Mouse (Mus musculus): Measurements from ENCODE around the gene Gng4.
"Not testable (repeated sequence)": the region's sequence is repeated elsewhere in the genome, so short reads cannot be mapped to it uniquely, and the experiment has no call there.

The Gng4 gene

DNA sequence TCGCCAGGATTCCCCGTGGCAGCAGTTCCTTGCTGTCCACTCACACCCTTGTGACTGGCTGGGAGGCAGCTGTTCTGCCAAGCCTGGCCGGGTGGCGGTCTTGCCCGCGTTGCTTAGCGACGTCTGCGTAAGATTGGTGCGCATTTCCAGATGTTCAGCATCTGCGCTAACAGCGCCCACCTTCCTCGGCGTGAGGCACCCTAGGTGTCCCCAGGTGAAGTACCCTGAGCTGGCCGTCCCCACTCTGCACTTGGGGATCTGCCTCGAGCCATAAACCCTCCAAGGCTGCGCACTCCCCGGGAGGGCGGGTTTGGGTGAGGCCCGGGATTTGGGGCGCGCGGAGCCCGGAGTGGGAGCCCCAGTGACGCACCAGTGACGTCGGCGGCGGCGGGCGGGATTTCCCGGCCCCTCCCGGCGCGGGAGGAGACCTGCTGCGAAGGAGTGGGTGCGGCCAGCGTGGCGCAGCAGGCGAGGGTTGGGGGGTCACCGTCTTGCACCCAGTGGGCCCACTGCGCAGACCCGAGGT, at the start of gene Gng4:
Gene Gng4 (plus strand): TSS at position 166 of the 526 bp plus-strand sequence.
- no peak for DNase-seq (ENCODE audit: low spot score)

DNA sequence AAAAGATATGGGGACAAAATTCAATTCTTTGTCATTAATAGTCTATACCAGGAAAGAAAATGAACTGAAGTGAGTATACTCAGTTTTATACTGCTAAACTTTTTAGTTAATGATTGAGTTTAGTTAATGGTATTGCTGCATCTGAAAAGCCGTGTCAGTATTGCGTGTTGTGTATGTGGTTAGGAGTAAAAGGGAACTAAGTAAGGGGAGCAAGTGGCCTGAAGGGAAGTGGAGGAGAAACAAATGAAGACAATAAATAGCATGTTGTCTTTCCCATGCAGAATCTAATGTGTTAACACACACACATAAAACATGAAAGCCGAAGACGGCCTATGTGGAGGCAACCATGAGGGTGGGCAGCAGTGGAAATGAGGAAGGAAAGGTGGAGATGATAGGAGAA, 44.6 kb upstream of the Gng4 start:
- DNase-seq (ENCODE audit: low spot score): no peak

DNA sequence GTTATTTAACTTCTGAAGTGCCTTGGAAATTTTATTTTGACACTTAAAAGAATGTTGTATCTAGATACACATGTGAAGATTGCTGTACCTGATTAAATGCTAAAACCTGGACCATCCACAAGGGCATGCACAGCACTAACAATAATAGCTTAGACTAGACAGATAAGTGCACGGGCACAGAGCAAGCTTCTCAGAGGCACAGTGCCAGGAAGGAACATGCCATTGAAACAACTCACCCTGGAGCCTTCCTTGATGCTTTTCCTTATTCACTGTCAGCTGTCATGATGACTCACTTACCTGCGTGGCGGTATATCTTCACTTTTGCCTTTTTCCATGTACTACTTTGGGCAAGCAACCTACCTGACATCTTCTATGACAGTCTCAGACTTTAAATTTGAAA, 37.9 kb upstream of the Gng4 start:
- no peak for DNase-seq (ENCODE audit: low spot score)

DNA sequence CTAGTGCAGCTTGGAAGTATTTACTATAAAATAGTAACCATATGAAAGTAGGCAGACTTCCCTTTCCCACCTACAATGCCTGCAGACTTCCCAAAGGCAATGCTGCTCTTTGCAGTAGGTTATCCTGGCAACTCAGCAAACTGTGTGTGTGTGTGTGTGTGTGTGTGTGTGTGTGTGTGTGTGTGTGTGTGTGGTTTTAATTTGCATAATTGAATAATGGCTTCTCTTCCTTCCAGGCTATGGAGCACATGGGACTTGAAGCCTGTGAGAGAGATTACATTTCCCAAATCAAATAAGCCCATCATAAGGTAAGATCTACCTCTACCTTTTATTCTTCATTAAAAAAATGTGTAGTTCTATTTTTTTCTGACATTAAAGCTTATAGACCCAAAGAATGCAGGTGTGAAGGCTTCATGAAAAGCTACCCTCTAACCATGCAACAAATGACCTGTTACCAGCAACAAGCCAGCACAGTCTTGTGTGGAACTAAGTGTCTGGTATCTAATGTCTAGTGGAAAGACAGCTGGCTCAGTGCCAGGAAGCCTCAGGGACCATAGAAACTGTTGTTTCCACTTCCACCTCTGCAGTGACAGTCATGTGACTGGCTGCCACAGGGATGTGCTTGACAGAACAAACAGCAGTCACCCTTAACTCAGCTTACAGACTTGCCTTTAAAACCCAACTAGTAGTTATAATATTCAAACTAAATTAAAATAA, 7.9 kb upstream of the Gng4 start:
- DNase-seq (ENCODE audit: low spot score): peak; percentile 3

DNA sequence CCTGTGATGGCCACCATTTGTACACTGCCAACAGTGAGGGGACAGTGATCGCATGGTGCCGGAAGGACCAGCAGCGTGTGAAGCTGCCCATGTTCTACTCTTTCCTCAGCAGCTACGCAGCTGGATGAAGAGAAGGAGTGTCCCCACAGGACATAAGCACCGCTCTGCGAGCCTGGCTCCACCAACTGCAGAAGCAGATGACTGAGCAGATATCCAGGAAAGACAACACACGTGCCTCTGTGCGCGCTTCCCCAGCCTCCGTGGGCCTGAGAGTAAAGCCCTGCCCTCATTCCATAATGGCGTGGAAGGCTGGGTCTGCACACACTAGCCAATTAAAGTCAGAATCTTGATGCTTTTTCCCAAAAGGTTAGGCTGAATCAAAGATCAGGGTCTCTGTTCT, 6.8 kb upstream of the Gng4 start:
- DNase-seq (ENCODE audit: low spot score): no peak

DNA sequence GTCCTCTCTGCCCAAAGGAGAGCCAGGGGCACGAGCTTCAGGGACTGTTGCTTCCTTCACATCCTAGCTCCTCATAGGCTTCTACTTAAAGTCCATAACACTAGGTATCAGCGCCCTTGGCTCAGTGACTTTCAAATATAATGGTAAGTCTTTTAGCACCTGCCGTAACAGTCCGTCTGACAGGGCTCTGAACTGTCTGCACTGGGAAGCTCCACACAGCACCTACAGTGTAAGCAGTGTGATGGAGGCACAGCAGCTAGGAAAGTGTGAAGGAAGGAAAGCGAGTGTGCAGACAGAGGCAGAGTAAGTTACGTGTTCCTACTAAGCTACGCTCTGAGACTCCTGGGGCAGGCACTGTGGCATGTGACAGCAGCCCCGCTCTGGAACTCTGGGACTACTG, 6.2 kb upstream of the Gng4 start:
- DNase-seq (ENCODE audit: low spot score): no peak

DNA sequence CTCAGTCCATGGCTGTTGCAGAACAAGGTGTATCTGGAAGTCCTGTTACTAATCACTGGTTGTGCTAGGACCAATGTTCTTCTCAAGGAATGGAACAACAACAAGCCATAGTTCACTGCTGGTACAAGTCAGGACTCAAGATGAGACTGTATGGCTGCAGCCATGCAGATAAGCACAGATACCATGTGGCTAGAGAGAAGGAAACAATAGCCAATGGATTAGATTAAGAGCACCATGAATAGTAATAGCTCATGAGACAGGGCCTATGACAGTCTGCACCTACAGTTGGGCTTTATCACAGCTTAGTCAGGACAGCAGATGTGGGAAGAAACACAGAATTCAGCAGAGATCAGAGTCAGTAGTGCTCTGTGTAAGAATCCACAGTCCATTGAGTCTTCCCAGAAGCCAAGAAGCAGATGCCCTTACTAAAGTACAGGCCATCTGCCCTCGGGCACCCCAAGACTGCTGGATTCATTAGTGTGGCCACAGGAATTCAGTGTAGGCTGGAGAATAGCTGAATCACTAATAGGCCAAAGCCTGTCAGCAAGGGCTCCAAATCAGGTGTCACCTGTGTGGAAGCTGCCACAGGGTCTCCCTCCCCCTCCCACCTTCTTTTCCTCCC, 4.9 kb upstream of the Gng4 start:
- no peak for DNase-seq (ENCODE audit: low spot score)

DNA sequence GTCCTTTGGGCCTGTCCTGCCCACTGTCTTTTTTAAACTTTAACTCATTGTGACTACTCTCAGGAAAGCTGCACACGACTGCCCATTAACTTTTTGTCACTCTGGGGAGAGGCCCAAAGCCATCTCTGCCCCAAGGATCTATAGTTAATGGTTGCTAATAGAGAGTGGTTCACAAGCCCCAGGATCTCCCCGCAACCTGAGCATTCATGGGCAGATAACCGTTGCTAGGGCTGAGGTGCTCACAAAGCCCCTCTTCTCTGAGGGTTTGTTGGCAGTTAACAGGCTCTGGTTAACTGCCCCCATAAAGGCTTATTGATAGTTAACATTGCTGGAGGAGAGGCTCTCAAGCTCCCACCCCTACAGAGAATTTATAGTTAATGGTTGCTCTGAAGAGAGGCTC, 3.6 kb upstream of the Gng4 start:
- no peak for DNase-seq (ENCODE audit: low spot score)

DNA sequence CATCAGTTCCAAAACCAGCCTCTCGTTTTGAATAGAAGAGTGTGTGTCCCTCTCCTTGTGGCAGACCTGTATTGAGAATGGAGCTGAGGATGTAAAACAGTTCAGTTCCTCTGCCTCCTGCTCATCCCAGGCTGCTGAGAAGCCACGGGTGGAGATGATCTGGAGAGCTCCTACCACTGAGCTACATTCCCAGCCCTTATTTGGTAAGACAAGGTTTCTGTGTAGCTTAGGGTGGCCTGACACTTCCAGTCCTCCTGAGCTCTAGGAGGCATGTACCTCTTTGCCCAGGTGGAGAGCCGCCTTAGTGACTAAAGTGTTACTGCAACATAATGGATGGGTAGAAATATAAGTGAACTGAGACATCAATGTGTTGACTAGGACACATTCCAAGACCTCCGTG, 2.8 kb upstream of the Gng4 start:
- no peak for DNase-seq (ENCODE audit: low spot score)

DNA sequence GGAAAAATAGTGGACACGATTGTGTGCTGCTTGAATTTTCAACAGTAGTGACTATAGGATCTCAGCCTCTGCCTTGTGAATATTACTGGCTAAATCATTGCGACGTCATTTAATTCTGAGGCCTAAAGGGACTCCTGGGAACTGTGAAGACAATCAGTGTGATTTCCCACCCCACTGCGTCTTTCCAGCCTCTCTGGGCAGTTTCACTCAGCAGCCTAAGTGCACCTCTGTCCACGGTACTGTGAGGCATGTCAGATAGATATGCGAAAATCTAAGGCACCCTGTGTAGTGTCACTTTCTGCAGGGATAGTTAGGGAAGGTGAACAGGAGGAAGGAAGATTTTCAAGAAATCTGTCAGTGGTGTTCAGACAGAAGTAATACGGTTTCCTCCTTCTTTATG, 563 bp upstream of the Gng4 start:
- DNase-seq (ENCODE audit: low spot score): no peak

DNA sequence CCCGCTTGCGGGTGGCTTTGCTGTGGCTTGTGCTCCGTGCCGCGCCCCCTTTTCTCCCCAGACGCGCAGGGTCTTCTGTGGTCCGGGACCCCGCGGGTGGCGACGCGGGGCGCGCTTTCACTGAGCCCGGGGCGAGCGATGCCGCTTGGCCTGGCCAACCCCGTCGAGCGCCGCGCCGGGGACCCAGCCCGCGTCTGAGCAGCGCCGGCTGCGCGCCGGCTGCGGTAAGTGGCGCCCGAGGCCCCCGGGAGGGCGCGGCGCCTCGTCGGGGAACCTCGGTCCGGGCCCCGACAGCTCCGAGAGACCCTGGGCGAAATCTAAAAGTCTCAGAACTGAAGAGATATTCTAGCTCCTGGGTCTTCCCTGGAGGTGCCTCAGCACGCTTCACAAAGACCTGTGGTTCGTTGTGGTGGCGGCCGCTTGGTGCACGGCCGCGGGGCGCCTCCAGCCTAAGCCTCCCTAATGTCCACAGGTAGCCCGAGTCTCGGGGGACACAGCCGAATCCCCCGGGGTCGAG, 619 bp downstream of the Gng4 start:
- no peak for DNase-seq (ENCODE audit: low spot score)

DNA sequence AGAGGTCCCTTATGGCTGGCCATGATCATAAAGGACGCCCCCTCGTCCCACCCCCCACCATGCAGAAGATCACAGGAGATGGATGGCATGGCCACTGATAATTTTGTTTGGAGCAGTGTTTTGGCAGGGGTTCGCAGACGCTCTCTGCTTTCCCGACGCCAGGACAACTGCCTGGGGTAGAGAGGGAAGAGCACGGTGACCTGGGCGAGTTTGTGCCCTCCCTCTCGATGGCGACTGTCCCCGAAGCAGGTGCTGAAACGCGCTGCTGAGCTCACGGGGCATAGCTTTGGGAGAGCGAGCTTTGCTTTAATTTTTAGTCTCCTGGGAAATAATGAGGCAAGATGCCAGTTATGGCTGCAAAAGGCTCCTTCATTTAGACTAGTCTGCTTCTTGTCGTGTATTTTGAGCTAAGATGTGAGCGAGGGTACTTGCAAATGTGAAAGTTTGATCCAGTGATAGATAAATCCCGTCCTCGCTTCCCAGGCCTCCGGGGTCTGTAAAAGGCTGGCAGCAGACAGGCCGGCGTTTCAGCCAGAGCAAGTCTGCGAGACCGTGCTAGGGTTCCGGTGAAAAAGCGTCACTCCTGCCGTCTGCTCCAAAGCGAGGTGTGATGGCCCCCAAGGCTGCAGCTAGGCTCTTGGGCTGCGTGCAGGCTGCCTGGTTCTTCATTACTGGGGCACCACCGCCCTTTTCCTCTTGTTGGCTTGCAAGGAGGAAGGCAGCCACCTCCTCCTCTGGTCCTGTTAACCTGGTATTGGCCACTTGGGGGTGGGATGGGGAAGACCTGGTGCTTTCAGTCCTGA, 1.3 kb downstream of the Gng4 start:
- DNase-seq (ENCODE audit: low spot score): peak; percentile 12

DNA sequence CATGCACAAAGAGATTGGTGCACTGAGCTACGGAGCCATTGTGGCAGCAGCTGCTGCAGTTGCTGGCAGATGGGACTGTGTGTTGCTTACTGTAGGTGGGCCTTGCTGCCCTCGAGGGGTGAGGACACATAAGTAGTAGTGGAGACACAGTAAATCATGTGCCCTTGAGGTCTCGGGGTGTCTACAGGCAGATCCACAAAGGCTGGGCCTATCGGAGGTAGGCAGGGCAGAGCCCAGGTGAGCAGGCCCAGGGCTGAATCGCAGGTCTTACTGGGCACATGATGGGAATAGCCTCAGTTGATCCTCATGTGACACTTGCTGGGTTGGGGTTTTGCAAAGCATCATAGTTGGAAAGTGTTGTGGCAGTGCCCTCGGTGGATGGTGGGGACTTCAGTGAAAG, 3.1 kb downstream of the Gng4 start:
- DNase-seq (ENCODE audit: low spot score): no peak

DNA sequence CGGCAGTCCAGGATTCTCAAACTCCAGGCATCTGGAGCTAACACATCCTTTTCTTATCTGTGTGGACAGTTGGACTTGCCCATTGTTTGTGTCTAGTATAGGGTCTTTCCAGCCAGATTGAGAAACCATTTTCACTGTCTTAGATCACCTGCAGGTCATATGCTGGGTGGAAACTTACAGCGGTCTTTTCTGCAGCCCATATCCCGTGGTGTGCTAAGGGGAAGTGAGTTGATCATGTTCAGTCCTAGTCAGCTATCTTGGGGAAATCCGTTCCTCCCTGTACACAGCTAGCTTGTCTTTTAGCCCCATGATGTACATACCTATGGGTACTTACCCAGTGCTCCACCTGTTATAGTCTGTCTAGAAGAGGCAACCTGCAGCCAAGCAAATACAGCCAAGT, 4.2 kb downstream of the Gng4 start:
- DNase-seq (ENCODE audit: low spot score): no peak

DNA sequence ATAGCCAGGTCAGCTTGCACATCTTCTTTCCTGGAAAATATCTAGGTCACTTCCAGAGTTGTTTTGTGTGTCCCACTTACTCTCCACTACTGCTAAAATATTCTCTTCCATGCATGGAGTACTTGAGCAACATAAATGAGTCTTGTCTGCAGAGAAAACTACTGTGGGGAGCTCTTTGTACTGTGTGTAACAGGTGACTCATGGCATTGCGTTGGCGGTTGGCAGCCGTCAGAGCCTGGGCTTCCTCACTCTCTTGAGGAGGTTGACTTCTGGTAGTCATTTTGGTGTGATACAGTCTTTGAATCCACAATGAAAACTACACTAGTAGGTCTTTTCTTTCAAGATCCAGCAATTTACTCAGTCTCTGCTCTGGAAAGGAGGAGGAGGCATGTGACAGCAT, 8.1 kb downstream of the Gng4 start:
- no peak for DNase-seq (ENCODE audit: low spot score)

DNA sequence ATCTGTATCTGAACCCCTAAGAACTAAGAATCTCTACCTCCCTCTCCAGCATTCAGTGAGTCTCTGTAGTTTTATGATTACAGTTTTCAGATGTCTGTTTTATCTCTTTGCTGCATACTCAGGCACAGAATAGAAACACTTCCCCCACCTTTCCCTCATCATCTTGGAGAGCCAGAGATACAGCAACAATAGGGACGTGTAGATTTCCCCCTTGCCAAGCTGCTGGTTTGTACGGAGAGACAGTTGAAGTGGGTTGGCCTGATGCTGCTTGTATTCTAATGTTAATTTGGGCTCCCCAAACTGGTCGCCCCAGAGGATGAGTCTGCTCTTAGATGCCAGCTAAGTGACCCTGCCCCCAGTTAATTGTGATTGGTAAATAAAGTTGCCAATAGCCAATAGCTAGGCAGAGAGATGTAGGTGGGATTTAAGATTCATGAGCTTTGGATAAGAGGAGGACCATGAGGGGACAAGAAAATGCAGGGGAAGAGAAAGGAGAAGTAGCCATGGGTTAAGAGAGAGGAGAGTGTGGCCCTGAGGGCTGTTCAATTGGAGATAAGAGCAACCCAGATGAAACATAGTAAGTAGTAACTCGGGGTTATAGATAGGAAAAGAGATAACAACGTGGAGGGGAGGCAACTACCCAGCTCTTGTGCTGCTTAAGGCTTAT, 11.4 kb downstream of the Gng4 start:
- DNase-seq (ENCODE audit: low spot score): no peak

DNA sequence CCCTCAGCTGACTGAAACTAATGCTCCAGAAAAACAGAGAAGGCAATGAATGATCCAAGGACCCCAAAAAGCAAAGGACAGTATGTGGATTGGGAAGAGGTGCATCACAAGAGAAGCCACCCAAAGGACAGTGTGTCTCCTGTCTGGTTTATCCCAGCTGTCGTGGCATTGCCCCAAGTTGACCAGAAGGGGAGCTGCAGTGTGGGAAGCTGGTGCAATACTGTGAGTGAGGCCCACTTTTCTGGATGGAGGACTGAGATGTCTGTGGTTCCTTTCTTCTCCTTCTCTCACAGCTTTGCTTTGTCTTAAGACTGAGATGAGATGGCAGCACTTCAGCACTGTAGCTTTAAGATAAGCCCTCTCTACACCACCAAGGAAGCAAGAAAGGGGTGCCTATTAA, 12.2 kb downstream of the Gng4 start:
- no peak for DNase-seq (ENCODE audit: low spot score)

DNA sequence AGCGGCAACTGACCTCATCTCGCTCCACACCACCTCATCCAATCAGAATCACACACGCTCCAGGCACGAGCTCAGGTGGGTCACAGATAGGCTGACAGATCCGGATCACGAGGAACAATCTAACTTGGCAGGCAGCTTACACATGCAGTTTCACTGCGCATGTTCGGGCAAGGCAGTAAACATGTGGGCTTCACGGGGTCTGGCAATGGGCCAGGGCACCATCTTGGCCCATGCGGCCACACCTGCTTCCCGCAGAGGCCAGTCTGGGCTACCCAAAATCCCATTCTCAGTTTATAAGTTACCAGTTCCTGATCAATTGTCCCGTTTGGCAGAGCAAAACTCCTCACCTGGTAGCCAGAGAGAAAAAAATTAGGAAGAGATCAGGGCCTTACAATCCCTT, 14.0 kb downstream of the Gng4 start:
- not testable (repeated sequence) for DNase-seq (ENCODE audit: low spot score)

DNA sequence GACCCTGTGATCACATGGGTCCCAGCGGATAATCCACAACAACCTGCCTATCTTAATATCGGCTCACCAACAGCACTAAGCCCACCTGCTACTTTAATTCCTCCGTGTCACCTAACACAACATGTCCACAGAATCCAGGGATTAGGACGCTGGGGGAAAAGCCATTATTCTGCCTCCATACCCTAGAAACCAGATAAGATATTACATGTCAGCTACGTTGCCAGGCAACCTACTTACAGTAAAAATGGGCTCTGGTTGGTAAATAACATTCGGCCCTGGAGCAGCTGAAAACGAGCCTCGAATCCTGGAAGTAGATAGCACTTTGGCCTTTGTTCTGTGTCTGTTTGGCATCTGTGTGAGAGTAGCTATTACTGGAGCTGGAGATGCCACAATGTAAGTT, 14.9 kb downstream of the Gng4 start:
- DNase-seq (ENCODE audit: low spot score): no peak

DNA sequence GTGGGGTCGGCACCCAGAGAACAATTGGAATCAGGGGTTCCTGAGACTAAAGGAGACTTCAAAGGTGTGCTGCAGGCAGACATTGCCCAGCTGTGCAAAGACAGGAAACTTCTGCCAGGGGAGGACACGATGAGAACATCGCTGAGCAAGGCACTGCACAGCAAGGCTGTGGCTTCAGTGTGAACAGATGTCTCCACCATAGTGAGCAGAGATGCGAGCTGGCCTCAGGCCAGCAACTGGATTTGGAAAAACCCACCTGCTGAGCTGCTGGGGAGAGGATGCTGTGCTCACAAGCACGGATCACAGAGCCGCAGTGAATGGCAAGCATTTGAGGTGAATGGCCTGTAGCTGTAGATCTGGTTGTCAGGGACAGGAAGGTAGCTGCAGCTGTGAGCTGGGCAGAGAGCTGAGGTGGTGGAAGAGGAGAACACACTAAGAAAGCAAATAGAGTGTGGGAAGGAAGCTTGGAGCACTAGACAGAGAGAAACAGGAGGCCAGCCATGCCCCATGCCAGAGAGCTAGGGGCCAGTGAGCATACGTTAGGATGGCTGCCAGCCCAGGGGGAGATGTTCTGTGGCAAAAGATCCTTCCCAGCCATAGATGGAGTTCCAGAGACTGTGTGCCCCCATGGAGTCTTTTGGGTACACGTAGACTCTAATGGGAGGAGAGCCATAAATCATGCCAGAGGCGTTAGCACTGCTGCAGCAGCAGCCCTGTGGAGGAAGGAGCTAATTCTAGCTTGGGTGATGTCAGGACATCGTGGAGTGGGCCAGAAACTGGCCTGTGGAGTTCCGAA, 24.7 kb downstream of the Gng4 start:
- DNase-seq (ENCODE audit: low spot score): no peak

DNA sequence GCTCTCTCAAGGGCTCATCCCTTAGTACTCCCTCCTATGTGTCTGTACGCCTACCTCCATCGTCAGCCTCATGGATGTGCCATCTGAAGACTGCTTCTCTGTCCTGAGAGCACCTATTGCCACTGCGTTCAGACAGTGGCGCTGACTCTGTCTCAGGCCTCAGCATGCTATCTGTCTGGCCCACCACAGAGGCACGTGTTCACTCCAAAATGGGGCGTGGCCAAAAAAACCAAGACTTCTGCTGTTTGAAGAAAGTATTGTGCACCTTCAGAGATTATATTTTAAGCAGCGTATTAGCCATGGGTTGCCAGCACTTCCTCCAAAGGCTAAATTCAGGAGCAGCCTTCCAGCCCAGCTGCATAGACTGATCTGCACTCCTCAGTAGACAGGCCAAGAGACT, 27.0 kb downstream of the Gng4 start:
- DNase-seq (ENCODE audit: low spot score): no peak
